Mouse (Mus musculus) limb, embryonic 15.5 days (tissue): Measurements from ENCODE around the gene Ifnlr1. TPM values are rescaled to one million over a fixed set of nuclear protein-coding genes. Genes with fewer than 3 reads are reported as not detected.

Source experiments
- ATAC-seq: fragments of 200-750 bp; cut with Nextera tagmentation; 2 replicates; pipeline ENCODE4 v1.8.0; 2017; ENCODE audit warnings: low read depth, moderate TSS enrichment; ENCODE audit not compliant: insufficient number of reproducible peaks, low FRiP score, low TSS enrichment
- H3K27ac ChIP-seq: fragments of 300-500 bp; sonication (generic); 2 replicates; pipeline ENCODE4 v1.5.1; 2015; ENCODE audit warnings: moderate library complexity, mild to moderate bottlenecking, inconsistent platforms
- H3K27me3 ChIP-seq: fragments of 300-500 bp; sonication (generic); 2 replicates; pipeline ENCODE4 v1.6.1; 2015; ENCODE audit warnings: inconsistent platforms
- H3K36me3 ChIP-seq: fragments of 300-500 bp; sonication (generic); 2 replicates; pipeline ENCODE4 v1.6.1; 2015; ENCODE audit warnings: inconsistent platforms
- H3K4me1 ChIP-seq: fragments of 300-500 bp; sonication (generic); 2 replicates; pipeline ENCODE4 v1.6.1; 2015; ENCODE audit warnings: inconsistent platforms
- H3K4me2 ChIP-seq: fragments of 300-500 bp; sonication (generic); 2 replicates; pipeline ENCODE4 v1.6.1; 2015; ENCODE audit warnings: mild to moderate bottlenecking, inconsistent platforms
- H3K4me3 ChIP-seq: fragments of 300-500 bp; sonication (generic); 2 replicates; pipeline ENCODE4 v1.5.1; 2015; ENCODE audit warnings: mild to moderate bottlenecking, inconsistent platforms
- H3K9ac ChIP-seq: fragments of 300-500 bp; sonication (generic); 2 replicates; pipeline ENCODE4 v1.6.1; 2015; ENCODE audit warnings: inconsistent platforms
- H3K9me3 ChIP-seq: fragments of 300-500 bp; sonication (generic); 2 replicates; pipeline ENCODE4 v1.6.1; 2016; ENCODE audit warnings: inconsistent platforms
- WGBS: fragments of 180-500 bp; shearing (Covaris S2); methylation state at CpG from one replicate; pipeline ENCODE4 v1.1.7; 2015; 5-methylcytosine and 5-hydroxymethylcytosine counted together
- polyA plus RNA-seq: library from polyadenylated mRNA; unstranded; fragments of >200 nt; fragmentation: Nextera tagmentation; extraction: Ambion mirVana; gene quantifications from 2 replicates; pipeline ENCODE4 v1.2.1, GENCODE M21; 2015

Ifnlr1 gene
- polyA plus RNA-seq, 1 experiment from 2014 or later: 1.7 TPM

GRCm38 (mm10) chr4:135664656-135665055, 21.4 kb upstream of the Ifnlr1 start:
- 68% methylated on average over 6 of the region's 6 CpGs for WGBS
- ATAC-seq: no peak
- 0 out of 2 replicates have a peak overlapping the region, but pooled peaks have one; percentile 24 for H3K27ac ChIP-seq

GRCm38 (mm10) chr4:135666192-135666975, 19.7 kb upstream of the Ifnlr1 start:
- ATAC-seq: no peak
- Histone ChIP-seq H3K4me2 (no peak overlapping the region), H3K27ac (no peak overlapping the region), H3K4me3 (no peak overlapping the region), H3K27me3 (no peaks in the 10 kb centered on the region), H3K36me3 (no peaks in the 10 kb centered on the region), H3K9me3 (no peaks in the 10 kb centered on the region), H3K9ac (no peak overlapping the region), H3K4me1 (peaks cover 10% of the 10 kb centered on the region; the same call in 1 of the 2 replicates)
- WGBS: 56% methylated on average over 17 of the region's 17 CpGs

More at GRCm38 (mm10) chr4:135664656-135665055, 21.4 kb upstream of the Ifnlr1 start:
- Histone ChIP-seq H3K4me1 (peaks cover 18% of the 10 kb centered on the region; the same call in 1 of the 2 replicates), H3K27me3 (no peaks in the 10 kb centered on the region), H3K36me3 (no peaks in the 10 kb centered on the region), H3K4me3 (no peak overlapping the region), H3K4me2 (no peak overlapping the region), H3K9ac (no peak overlapping the region), H3K9me3 (no peaks in the 10 kb centered on the region)

GRCm38 (mm10) chr4:135667266-135667844, 18.7 kb upstream of the Ifnlr1 start:
- Histone ChIP-seq H3K36me3 (no peaks in the 10 kb centered on the region), H3K27me3 (no peaks in the 10 kb centered on the region), H3K9ac (no peak overlapping the region), H3K27ac (no peak overlapping the region), H3K4me2 (no peak overlapping the region), H3K4me3 (no peak overlapping the region), H3K9me3 (no peaks in the 10 kb centered on the region), H3K4me1 (peaks cover 8% of the 10 kb centered on the region)
- WGBS: 13% methylated on average over 16 of the region's 16 CpGs
- ATAC-seq: no peak

- no peak overlapping the region for H3K9ac ChIP-seq
- no peaks in the 10 kb centered on the region for H3K27me3 ChIP-seq
- no peak for ATAC-seq
- H3K4me2 ChIP-seq: no peak overlapping the region
- no peak overlapping the region for H3K4me3 ChIP-seq
- no peaks in the 10 kb centered on the region for H3K36me3 ChIP-seq
- 72% methylated on average over 3 of the region's 3 CpGs for WGBS
- H3K9me3 ChIP-seq: no peaks in the 10 kb centered on the region
- H3K4me1 ChIP-seq: peaks cover 13% of the 10 kb centered on the region; the same call in 1 of the 2 replicates
- H3K27ac ChIP-seq: no peak overlapping the region
Measured at GRCm38 (mm10) chr4:135673507-135673906, 12.6 kb upstream of the Ifnlr1 start.

GRCm38 (mm10) chr4:135674993-135675392, 11.1 kb upstream of the Ifnlr1 start:
- no peak for ATAC-seq
- Histone ChIP-seq H3K9me3 (no peaks in the 10 kb centered on the region), H3K27ac (no peak overlapping the region), H3K36me3 (no peaks in the 10 kb centered on the region), H3K9ac (no peak overlapping the region), H3K4me3 (no peak overlapping the region), H3K4me1 (peaks cover 13% of the 10 kb centered on the region; the same call in 1 of the 2 replicates), H3K27me3 (no peaks in the 10 kb centered on the region), H3K4me2 (no peak overlapping the region)
- WGBS: 63% methylated on average over 9 of the region's 9 CpGs

DNA sequence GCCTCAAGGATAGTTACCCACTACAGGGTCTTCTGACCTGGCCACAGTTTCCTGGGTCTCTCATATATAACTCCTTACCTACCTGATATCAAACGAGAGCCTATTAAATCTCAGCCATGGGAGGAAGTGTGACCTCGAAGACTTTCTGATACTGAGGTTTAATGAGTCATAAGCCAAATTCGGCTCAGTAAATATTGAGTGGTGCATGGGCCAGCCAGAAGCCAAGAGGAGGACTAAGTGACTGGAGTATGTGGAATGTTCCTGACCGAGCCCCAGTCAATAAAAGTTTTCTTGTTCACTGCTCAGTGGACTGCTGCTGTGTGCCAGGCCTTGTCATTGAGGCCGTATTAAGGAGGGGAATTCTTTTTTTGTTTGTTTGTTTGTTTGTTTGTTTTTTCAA, 9.6 kb upstream of the Ifnlr1 start:
- Histone ChIP-seq H3K4me3 (no peak overlapping the region), H3K4me1 (peaks cover 13% of the 10 kb centered on the region; the same call in 1 of the 2 replicates), H3K27ac (no peak overlapping the region), H3K4me2 (no peak overlapping the region), H3K36me3 (no peaks in the 10 kb centered on the region), H3K9me3 (no peaks in the 10 kb centered on the region), H3K9ac (no peak overlapping the region), H3K27me3 (no peaks in the 10 kb centered on the region)
- ATAC-seq: no peak
- WGBS: 68% methylated on average over 5 of the region's 5 CpGs

- WGBS: 38% methylated on average over 4 of the region's 4 CpGs
- no peak overlapping the region for H3K4me2 ChIP-seq
- H3K9me3 ChIP-seq: no peaks in the 10 kb centered on the region
- H3K4me1 ChIP-seq: peaks cover 4% of the 10 kb centered on the region; the same call in 1 of the 2 replicates
- H3K27me3 ChIP-seq: no peaks in the 10 kb centered on the region
- no peak overlapping the region for H3K27ac ChIP-seq
- no peak overlapping the region for H3K4me3 ChIP-seq
- no peak for ATAC-seq
- no peaks in the 10 kb centered on the region for H3K36me3 ChIP-seq
- H3K9ac ChIP-seq: no peak overlapping the region
Measured at GRCm38 (mm10) chr4:135679316-135679715, 6.8 kb upstream of the Ifnlr1 start.

DNA sequence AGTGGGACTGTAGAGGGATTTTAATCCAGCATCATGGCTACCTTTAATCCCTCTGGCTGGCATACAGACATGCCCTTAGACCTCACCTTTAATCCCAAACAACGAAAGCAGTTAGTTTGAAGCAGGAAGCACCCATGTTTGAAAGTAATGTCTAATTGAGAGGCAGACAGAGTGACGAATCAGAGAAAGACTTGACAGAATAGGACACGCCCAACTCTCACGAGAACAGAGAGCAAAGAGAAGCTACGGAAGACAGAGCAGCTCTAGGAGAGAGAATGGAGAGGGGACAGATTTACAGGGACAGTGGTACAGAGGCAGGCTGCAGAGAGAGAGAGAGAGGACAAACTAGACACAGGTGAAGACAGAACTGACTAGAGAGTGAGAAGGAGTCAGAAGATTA, 4.3 kb upstream of the Ifnlr1 start:
- ATAC-seq: no peak
- H3K4me2 ChIP-seq: no peak overlapping the region
- H3K9ac ChIP-seq: no peak overlapping the region
- peaks cover 6% of the 10 kb centered on the region; the same call in 1 of the 2 replicates for H3K4me1 ChIP-seq
- H3K9me3 ChIP-seq: no peaks in the 10 kb centered on the region
- no peaks in the 10 kb centered on the region for H3K36me3 ChIP-seq
- no peak overlapping the region for H3K4me3 ChIP-seq
- no peak overlapping the region for H3K27ac ChIP-seq
- WGBS: 72% methylated on average over 5 of the region's 5 CpGs
- peaks cover 16% of the 10 kb centered on the region for H3K27me3 ChIP-seq

DNA sequence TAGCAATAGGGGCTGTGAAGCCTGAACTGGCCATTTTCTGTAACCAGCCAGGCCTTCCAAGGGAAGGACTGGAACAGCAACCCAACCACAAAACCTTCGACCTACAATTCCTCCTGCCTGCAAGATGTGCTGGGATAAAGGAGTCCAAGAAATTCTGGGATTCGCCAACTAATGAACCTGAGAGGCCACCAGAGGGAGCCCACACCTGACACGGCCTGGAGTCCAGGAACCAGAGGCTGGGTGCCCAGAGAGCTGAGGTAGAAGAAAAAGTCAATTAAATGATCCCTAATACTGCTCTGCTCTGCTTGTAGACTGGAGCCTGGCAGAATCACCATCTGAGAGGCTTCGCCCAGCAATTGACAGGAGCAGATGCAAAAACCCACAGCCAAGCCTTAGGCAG, 2.5 kb upstream of the Ifnlr1 start:
- H3K4me1 ChIP-seq: peaks cover 10% of the 10 kb centered on the region; the same call in 1 of the 2 replicates
- H3K27me3 ChIP-seq: peaks cover 34% of the 10 kb centered on the region
- H3K4me2 ChIP-seq: no peak overlapping the region
- H3K36me3 ChIP-seq: no peaks in the 10 kb centered on the region
- no peak overlapping the region for H3K9ac ChIP-seq
- H3K4me3 ChIP-seq: no peak overlapping the region
- H3K27ac ChIP-seq: no peak overlapping the region
- no peak for ATAC-seq
- 27% methylated on average over 4 of the region's 4 CpGs for WGBS
- no peaks in the 10 kb centered on the region for H3K9me3 ChIP-seq

DNA sequence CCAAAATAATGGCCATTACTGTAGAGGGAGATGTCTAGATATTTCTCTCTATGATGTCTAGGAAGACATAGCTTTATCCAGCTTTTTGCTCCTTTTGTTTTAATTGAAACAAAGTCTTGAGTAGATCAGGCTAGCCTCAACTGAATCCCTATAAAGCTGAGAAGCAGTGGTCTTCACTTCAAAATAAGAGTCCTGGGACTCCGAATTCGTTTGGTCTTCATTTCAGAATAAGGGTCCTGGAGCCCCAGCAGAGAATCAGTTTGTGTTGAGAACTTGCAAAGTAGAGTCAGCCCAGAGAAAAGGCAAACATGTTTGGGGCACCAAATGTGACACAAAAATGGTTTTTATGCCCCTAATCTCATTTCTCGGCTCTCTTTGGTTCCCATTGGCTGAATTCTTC, 1.4 kb upstream of the Ifnlr1 start:
- H3K27ac ChIP-seq: no peak overlapping the region
- no peak overlapping the region for H3K4me3 ChIP-seq
- H3K4me1 ChIP-seq: peaks cover 10% of the 10 kb centered on the region; the same call in 1 of the 2 replicates
- no peak overlapping the region for H3K4me2 ChIP-seq
- H3K9ac ChIP-seq: no peak overlapping the region
- H3K27me3 ChIP-seq: peaks cover 36% of the 10 kb centered on the region
- H3K9me3 ChIP-seq: no peaks in the 10 kb centered on the region
- 26% methylated on average over 3 of the region's 3 CpGs for WGBS
- no peak for ATAC-seq
- no peaks in the 10 kb centered on the region for H3K36me3 ChIP-seq

GRCm38 (mm10) chr4:135686568-135686953, 474 bp downstream of the Ifnlr1 start:
- Histone ChIP-seq H3K4me2 (peak overlapping the region; percentile 98), H3K4me1 (peaks cover 10% of the 10 kb centered on the region; the same call in 1 of the 2 replicates), H3K27me3 (peaks cover 36% of the 10 kb centered on the region), H3K9ac (peak overlapping the region; percentile 52), H3K36me3 (no peaks in the 10 kb centered on the region), H3K27ac (peak overlapping the region; percentile 70; the same call in 1 of the 2 replicates), H3K9me3 (no peaks in the 10 kb centered on the region), H3K4me3 (peak overlapping the region; percentile 55)
- 1% methylated on average over 21 of the region's 21 CpGs for WGBS
- 0 out of 2 replicates have a peak, but pooled peaks have one; percentile 19 for ATAC-seq

DNA sequence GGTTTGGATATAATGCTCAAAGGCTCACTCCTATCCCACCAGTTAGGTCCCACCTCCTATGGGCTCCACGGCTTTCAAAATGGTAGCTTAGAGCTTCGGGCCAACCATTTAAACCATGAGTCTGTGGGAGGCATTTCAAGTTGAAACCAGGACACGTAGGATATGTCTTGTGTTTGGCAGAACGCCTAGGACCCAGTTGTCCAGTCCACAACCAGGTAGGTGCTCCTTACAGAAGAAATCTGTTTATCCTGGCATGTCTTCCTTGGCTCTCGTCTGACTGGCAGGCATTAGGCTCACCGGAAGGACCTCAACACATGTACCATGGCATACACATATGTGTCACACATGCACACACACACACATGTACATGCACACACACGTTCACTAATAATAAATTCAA, 3.7 kb downstream of the Ifnlr1 start:
- no peaks in the 10 kb centered on the region for H3K36me3 ChIP-seq
- H3K27ac ChIP-seq: no peak overlapping the region
- no peaks in the 10 kb centered on the region for H3K9me3 ChIP-seq
- H3K9ac ChIP-seq: no peak overlapping the region
- WGBS: 85% methylated on average over 7 of the region's 7 CpGs
- no peak for ATAC-seq
- no peak overlapping the region for H3K4me3 ChIP-seq
- H3K27me3 ChIP-seq: peaks cover 35% of the 10 kb centered on the region
- no peak overlapping the region for H3K4me2 ChIP-seq
- H3K4me1 ChIP-seq: peaks cover 10% of the 10 kb centered on the region; the same call in 1 of the 2 replicates
